Mouse (Mus musculus) layer of hippocampus, adult 8-10 months (tissue): Measurements from ENCODE around the gene Atp6v1e1. TPM values are rescaled to one million over a fixed set of nuclear protein-coding genes. Genes with fewer than 3 reads are reported as not detected.

Experiments
- DNase-seq, 2 experiments: peaks; one replicate each; pipeline ENCODE4 v3.0.0; 2022; ENCODE audit warnings: low spot score in 2 of 2
- microRNA-seq, 2 experiments: library from miRNA; unstranded; fragments of <30 nt; microRNA quantifications; one replicate each; pipeline ENCODE4 v1.2.0; 2022
- total RNA-seq, 4 experiments: library from RNA; stranded (reverse); gene quantifications; 2 replicates each; pipeline ENCODE4 v1.2.4; 2022

Gene Atp6v1e1
- total RNA-seq, 4 experiments from 2014 or later, result 467 to 514 (median 483) TPM

DNA sequence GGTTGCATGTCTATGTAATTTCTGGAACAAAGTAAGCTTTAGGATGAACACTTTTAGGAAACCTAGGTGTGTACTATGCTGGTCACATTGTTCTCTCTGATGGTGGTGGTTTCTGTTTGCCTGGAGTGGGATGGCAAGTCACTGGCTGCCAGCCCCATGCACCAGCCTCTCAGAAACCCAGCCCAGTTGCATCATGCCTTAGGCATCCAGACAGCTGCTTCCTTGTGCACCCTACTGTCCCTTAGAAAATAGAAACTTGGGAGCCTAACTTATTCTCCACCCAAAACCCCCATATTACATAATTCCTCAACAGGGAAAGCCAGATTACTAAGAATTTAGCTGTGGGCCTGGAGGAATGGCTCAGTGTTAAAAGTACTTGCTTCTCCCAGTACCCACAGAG lies 50.6 kb downstream of the Atp6v1e1 start:
- no peak for DNase-seq

DNA sequence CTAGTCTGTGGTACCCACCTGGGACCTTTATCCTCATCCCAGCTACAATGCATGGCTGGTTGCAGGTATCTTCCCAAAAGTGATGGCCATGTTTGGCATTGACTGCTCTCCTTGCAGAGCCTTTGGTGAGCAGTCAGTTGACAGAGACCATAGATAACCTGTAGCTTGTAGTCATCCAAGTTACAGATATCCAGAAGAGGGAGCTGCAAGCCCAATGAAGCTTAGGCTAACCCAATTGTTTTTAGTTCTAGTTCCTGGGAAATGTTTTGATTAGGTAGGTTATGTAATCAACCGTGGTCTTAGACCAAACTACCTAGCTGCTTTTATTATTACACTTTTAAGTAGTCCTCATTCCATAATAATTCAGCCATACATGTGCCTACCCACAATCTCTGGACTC lies 51.2 kb downstream of the Atp6v1e1 start:
- no peak for DNase-seq

GRCm38 (mm10) chr6:120769972-120770371 lies 52.6 kb downstream of the Atp6v1e1 start:
- no peak for DNase-seq

- DNase-seq, result no peak
Measured at GRCm38 (mm10) chr6:120761151-120761550, 61.4 kb downstream of the Atp6v1e1 start.

DNA sequence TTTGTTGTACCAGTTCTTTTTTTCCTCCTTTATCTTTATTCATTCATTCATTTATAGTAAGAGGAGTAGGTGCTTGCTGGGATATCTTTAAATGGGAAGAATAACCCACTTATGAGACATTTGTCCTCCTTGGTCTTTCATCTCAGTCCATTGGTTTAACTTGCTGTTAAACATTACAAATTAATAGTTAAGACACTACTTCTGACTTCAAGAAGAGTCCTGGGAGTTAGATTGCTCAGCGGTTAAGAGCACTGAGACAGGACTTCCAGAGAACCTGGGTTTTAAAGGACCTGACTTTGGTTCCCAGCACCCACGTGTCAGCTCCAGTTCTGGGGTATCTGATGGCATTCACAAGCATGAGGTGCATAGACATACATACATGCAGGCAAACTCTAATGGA lies 76.2 kb downstream of the Atp6v1e1 start:
- DNase-seq, result no peak

Small RNA genes within 50 kb of the gene (microRNA-seq; reads per million reads assigned to microRNA genes)
- 0 reads per million in 2 experiments for gene Gm25193

Other genes starting within 250 kb of the Atp6v1e1 start
- gene Cecr2, start 156.4 kb downstream of the Atp6v1e1 start, total RNA-seq, result 10 to 100 TPM in 3 of 4 experiments, 1 to 10 TPM in 1; 7.7 to 15.9 (median 13.5) TPM
- 10 to 100 TPM; 58.9 to 64.1 (median 61.9) TPM for gene Slc25a18, start 49.2 kb downstream of the Atp6v1e1 start, total RNA-seq
- gene Bcl2l13, start 13.4 kb upstream of the Atp6v1e1 start, total RNA-seq, result 10 to 100 TPM; 37.5 to 40.6 (median 39.1) TPM
- gene Bid, start 94.1 kb upstream of the Atp6v1e1 start, total RNA-seq, result 10 to 100 TPM; 10.9 to 16.3 (median 14.8) TPM